Mouse (Mus musculus) monocyte, adult 2 months (primary cell): ENCODE results near the gene Adam19.
"Not testable (repeated sequence)": the region's sequence is repeated elsewhere in the genome, so short reads cannot be mapped to it uniquely, and the experiment has no call there.

ENCODE experiments used
- DNase-seq, 2 experiments: peaks; one replicate each; pipeline ENCODE4 v3.0.0; 2022; ENCODE audit warnings: low spot score in 2 of 2, low read depth in 1 of 2

Adam19 gene

DNA sequence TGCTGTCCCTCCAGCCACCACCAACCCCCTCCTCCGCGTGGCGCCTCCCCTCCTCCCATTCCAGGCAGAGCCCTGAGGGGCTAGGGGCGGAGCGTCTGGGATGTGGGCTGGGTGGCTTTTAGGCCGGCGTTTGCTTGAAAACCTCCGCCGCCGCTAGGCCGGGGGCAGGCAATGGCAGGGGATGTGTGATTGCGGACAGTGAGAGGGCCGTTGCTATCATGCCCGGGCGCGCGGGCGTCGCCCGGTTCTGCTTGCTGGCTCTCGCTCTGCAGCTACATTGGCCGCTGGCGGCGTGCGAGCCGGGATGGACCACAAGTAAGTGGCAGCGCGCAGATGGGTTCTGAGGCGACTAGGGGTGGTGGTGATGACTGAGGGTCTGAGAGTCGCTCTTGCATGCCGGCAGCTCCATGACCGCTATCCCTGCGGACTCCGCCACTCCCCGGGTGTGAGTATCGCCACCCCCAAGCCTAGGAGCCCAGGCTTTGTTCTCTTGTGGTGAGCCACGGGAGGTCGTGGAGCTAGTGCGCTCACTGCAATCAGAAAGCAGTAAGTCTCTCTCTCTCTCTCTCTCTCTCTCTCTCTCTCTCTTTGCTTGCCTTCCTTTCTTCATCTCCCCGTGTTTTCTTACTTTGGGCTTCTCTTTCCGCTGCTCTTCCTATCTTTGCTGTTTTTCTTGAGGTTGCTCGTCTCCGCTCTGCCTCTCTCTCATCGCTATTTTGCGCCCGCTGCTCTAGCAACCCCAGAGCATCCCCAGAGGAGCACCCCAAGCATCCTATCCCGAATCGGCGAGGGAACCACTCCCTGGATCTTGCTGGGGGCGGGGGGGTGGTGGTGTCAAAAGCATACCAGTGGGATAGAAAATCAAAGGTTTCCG, at the start of gene Adam19:
Gene Adam19 (plus strand): TSS at position 97 of the 874 bp plus-strand sequence.
- peak in 1 of 2 experiments; percentile 33 for DNase-seq

DNA sequence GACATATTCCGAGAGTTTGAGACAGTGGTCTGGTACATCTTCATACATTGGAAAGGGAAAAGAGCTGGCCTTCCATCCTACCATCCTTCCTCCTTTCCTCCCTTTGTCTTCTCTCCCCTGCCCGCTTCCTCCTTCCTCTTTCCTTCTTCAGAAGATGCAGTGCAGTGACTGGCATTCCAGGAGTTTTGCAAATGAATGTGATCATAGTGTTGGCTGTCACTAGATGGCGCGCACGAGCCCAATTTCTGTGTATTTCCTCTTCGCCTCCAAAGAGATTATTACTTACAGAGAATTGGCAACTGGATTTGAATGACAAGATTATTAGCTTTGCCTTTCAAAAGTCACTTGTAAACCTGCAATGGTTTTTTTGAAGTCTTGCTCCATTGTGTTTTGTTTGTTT, 39.7 kb upstream of the Adam19 start:
- DNase-seq = no peak

- no peak for DNase-seq
Measured at GRCm38 (mm10) chr11:46020246-46020645, 35.5 kb upstream of the Adam19 start.

DNA sequence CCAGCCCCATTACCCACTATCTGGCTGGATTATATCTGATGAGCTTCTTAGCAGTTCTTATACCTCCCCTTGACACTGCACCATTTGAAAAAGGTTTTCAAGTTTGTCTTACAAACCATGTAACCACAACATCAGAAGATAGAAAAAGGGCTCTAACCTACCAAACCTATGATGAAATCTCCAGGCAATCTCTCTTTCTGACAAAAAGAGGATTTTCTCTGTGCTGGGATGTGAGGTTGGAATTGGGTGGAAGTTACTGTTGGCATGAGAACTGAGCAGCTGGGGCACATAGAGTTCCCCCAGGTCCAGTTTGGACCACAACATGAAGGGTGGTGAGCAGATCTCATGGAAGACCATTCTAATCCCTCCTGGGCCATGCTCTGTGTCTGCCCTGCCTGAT, 33.9 kb upstream of the Adam19 start:
- no peak for DNase-seq

- DNase-seq = no peak
Measured at GRCm38 (mm10) chr11:46022983-46023382, 32.8 kb upstream of the Adam19 start.

GRCm38 (mm10) chr11:46025962-46026392, 29.8 kb upstream of the Adam19 start:
- DNase-seq = no peak

DNA sequence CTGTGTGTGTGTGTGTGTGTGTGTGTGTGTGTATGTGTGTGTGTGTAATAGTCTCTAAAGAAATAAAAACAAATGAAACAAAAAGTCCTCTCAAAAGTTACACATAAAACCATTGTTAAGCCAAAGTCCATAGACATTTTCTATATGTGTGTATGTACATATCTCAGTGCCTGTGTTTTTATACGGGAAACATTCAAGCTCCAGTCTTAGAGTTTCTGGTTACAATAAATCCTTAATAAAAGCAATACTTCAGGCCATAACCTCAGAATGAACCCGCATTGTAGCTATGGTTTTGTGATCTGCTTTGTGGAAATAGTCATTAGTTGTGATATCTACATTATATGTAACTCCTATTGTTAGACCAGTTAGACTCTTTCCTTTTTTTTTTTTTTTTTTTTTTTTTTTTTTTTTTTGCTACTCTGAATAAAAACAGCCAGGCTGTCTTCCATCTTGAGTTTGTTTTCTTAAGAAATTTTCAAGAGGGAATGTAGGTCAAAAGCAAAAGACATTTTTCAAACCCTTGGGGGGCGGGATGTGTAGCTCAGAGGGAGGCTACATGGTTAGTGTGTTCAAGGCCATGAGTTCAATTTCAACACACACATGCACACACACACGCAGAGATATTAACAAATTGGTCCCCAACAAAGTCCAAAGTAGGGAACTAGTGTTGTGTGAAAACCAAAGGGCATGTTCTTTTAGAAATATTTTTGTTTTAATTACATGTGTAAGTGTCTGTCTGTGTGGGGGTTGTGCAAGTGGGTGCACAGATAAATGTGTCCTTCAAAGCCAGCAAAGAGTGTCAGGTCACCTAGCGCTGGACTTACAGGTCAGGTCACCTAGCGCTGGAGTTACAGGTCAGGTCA, 27.6 kb upstream of the Adam19 start:
- DNase-seq = no peak

- no peak for DNase-seq
Measured at GRCm38 (mm10) chr11:46029485-46029884, 26.3 kb upstream of the Adam19 start.

DNA sequence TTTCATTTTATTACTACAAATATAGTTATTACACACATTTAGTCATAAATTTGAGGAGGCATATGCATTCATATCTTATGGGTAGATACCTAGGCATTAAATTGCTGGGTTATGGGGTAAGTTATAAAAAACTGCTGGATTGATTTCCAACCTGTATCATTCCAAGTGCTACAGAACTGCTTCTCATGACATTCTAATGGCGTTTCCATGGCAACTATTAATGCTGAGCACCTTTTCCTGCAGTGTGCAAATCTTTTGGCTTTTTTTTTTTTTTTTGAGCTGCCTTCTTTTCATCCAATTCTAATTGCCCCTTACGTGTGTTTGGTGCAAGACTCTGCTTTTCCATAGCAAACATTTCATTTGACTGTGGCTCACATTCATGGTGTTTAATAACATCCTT, 25.8 kb upstream of the Adam19 start:
- no peak for DNase-seq

DNA sequence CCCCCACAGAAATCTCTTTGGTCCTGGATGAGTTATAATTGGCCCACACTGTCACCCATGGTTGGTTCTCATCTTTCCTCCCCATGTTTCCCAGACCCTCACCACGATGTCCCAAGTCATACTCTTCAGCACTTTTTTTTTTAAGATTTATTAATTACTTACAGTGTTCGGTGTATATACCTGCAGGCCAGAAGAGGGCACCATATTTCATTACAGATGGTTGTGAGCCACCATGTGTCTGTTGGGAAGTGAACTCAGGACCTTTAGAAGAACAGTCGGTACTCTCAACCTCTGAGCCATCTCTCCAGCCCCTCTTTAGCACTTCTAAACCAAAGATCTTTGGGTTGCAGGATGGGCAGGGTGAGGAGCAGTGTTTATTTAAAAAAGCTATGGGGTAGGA, 24.3 kb upstream of the Adam19 start:
- no peak for DNase-seq

DNA sequence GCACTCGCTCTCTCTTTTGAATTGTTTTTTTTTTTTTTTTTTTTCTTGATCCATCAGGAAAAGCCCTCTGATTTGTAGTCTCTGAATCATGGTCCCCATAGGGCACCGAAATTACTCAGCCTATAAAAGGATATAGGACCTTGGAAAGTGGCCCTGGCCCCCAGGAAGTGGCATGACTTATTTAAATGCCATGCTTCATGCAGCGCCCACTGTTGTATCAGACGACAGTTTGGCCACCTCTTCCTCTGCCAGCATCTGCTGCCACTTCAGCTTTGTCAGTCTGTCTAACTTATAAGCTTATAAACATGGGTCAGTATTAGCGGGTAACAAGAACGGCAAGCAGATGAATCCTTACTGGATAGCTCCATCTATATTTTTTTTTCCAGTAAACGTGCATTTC, 22.8 kb upstream of the Adam19 start:
- no peak for DNase-seq

DNA sequence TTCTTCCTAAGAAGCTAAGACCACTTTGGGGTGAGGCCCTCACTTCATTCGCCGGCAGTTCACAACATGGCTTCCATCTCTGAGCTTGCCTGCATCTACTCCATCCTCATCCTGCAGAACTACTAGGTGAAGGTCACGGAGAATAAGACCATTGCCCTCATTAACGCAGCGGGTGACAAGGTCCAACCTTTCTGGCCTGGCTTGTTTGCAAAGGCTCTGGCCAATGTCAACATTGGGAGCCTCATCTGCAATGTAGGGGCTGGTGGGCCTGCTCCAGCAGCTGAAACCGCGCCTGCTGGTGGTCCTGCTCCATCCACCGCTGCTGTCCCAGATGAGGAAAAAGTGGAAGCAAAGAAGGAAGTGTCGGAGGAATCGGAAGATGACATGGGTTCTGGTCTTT, 19.4 kb upstream of the Adam19 start:
- DNase-seq = no peak

- no peak for DNase-seq
Measured at GRCm38 (mm10) chr11:46038901-46039300, 16.9 kb upstream of the Adam19 start.

- DNase-seq = no peak
Measured at GRCm38 (mm10) chr11:46039335-46039734, 16.5 kb upstream of the Adam19 start.

DNA sequence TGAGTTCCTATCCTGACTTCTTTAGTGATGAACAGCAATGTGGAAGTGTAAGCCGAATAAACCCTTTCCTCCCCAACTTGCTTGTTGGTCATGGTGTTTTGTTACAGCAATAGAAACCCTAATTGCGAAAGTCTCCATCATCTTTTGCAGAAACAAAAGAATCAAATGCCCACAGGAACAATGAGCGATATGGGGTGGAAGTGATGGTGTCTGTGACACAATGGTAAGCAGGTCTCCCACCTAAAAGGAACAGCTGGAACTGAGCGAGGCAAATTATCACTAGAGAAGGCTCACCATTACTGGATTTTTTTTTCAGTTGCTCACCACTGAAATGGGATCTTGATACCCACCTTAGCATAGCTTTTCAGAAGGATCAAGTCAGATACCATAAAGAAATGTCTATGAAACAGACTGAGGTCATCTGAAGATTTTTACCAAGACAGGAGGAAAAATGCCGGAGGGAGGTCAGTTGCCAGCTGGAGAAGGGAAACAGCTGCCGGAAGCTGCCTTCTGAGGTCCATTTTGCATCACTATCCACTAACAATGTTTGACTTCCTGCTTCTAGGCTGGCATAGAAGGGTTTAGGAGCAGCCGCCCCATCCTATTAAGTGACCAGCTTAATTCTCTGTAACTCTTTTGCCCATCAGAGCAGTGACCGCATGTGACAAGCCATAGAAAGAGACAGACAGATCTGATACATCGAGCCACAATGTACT, 14.8 kb upstream of the Adam19 start:
- no peak for DNase-seq

- no peak for DNase-seq
Measured at GRCm38 (mm10) chr11:46041607-46042267, 14.1 kb upstream of the Adam19 start.

- no peak for DNase-seq
Measured at GRCm38 (mm10) chr11:46044781-46045180, 11.0 kb upstream of the Adam19 start.

DNA sequence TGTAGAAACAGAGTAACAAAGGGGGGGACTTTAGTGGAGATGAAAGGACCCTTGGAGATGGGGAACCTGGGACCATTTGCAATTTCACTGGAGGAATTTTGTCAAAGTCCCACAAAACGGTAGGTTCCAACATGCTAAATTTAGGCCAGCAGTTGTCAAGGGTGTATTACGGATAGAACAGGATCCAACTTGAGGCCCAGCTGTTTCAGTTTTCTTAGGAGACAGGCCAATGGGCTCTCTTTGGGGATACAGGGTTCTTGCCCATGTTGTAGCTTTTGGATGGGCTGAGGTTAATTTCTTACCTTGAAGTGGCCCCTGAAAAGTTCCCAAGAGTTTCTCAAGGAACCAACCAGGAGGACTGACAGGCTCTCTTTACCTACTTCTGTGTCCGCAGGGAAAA, 8.5 kb upstream of the Adam19 start:
- no peak for DNase-seq

- DNase-seq = not testable (repeated sequence)
Measured at GRCm38 (mm10) chr11:46052105-46052659, 3.6 kb upstream of the Adam19 start, which contains the start of gene Gm12166. Gene Gm12166 (minus strand): TSS chr11:46052321.

- not testable (repeated sequence) for DNase-seq
Measured at GRCm38 (mm10) chr11:46053457-46053856, 2.3 kb upstream of the Adam19 start.
